Mouse (Mus musculus) stomach, postnatal 0 days (tissue): ENCODE data around the gene Pdzd2.

Experiments used
- CTCF ChIP-seq: IDR thresholded peaks from 2 replicates; pipeline ENCODE4 v1.5.1; 2016; ENCODE audit warnings: antibody characterized with exemption, low read depth, mild to moderate bottlenecking, moderate library complexity
- EP300 ChIP-seq: optimal IDR thresholded peaks from 2 replicates; pipeline ENCODE3; 2016; ENCODE audit warnings: antibody characterized with exemption

DNA sequence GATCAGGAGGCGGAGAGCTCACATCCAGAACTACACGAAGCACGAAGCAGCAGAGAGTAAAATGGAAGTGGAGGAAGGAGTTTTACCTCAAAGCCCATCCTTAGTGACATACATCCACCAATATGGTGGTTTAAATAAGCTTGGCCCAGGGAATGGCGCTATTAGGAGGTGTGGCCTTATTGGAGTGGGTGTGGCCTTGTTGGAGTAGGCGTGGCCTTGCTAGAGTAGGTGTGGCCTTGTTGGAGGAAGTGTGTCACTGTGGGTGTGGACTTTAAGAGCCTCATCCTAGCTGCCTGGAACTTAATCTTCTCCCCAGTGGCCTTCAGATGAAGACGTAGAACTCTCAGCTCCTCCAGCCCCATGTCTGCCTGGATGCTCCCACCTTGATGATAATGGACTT lies 73.8 kb downstream of the Pdzd2 start:
- no peak for TF ChIP-seq CTCF
- no peak for TF ChIP-seq EP300
